In genomic region chr1:127765468-127765867, GRCm38 (mm10) we compare ENCODE assay signal across 12 mouse cellular contexts. TPM values are rescaled to one million over a fixed set of nuclear protein-coding genes. Genes with fewer than 3 reads are reported as not detected.
A peak's percentile ranks its signal among the peaks of the same experiment; 100 is the strongest.
DNase-seq lines count a peak whose midpoint lies in the region; ATAC-seq and TF ChIP-seq lines count a peak whose summit lies in the region.
"Had no signal": no experiment of that assay in that cellular context is flagged by ENCODE, and none has a peak within 500 bp of the region (broad histone marks: within the 10 kb centered on the region; RNA-seq: fewer than 3 reads in every experiment).

No protein-coding gene starts in this region.

- H3K9me3 ChIP-seq in hindbrain, embryonic 11.5 days (ENCODE audit: control insufficient read depth, low read length): no peaks in the 10 kb centered on the region
- no peaks in the 10 kb centered on the region for H3K9me3 ChIP-seq in hindbrain, embryonic 10.5 days
- H3K9me3 ChIP-seq in MEL (replicated peaks; ENCODE audit: insufficient read depth, low read length): no peaks in the 10 kb centered on the region
- H3K9me3 ChIP-seq in heart, embryonic 12.5 days (replicated peaks): no peaks in the 10 kb centered on the region
- H3K9me3 ChIP-seq: embryonic facial prominence, embryonic 15.5 days; liver, embryonic 13.5 days had no signal

- no peaks in the 10 kb centered on the region for H3K79me2 ChIP-seq in MEL (ENCODE audit: control insufficient read depth, insufficient read depth, low read length, poor library complexity)

- no peak for TF ChIP-seq EP300 in MEL (IDR thresholded peaks at IDR 0.05; ENCODE audit: low read depth in 1 of 2, low read length in 2 of 2)

- no peak overlapping the region for H3K4me2 ChIP-seq in hindbrain, embryonic 11.5 days (replicated peaks; ENCODE audit: low read depth, low read length)
- H3K4me2 ChIP-seq in heart, embryonic 12.5 days: no peak overlapping the region
- H3K4me2 ChIP-seq: embryonic facial prominence, embryonic 15.5 days; heart, embryonic 11.5 days; liver, embryonic 13.5 days had no signal

- peak; percentile 76 for TF ChIP-seq RAD21 in MEL (IDR thresholded peaks at IDR 0.05; ENCODE audit: low read depth, low read length)

- H3K4me1 ChIP-seq in hindbrain, embryonic 11.5 days (replicated peaks; ENCODE audit: control insufficient read depth, insufficient read depth, low read length): no peaks in the 10 kb centered on the region
- H3K4me1 ChIP-seq in hindbrain, embryonic 10.5 days (replicated peaks): no peaks in the 10 kb centered on the region
- H3K4me1 ChIP-seq in MEL (ENCODE audit: control insufficient read depth in 1 of 2, insufficient read depth in 2 of 2, low read length in 2 of 2): no peaks in the 10 kb centered on the region; a peak in 1 of 4 replicates
- H3K4me1 ChIP-seq in heart, embryonic 12.5 days (replicated peaks): no peaks in the 10 kb centered on the region
- H3K4me1 ChIP-seq: embryonic facial prominence, embryonic 15.5 days had no signal

- H3K36me3 ChIP-seq in hindbrain, embryonic 11.5 days (ENCODE audit: control insufficient read depth, insufficient read depth, low read length): no peaks in the 10 kb centered on the region
- H3K36me3 ChIP-seq in hindbrain, embryonic 10.5 days: no peaks in the 10 kb centered on the region
- H3K36me3 ChIP-seq in MEL (ENCODE audit: control insufficient read depth in 1 of 2, insufficient read depth in 2 of 2, low read length in 2 of 2): peaks cover 0 to 2% of the 10 kb centered on the region in 2 experiments; a peak in 2 of 4 replicates
- H3K36me3 ChIP-seq in heart, embryonic 12.5 days: no peaks in the 10 kb centered on the region
- H3K36me3 ChIP-seq: embryonic facial prominence, embryonic 15.5 days; liver, embryonic 13.5 days had no signal

- no peak overlapping the region for H3K4me3 ChIP-seq in hindbrain, embryonic 11.5 days (ENCODE audit: low read depth, low read length)
- H3K4me3 ChIP-seq in hindbrain, embryonic 10.5 days: no peak overlapping the region
- no peak overlapping the region for H3K4me3 ChIP-seq in MEL (ENCODE audit: control insufficient read depth in 1 of 2, insufficient read depth in 1 of 2, low read depth in 2 of 2, low read length in 2 of 2)
- no peak overlapping the region for H3K4me3 ChIP-seq in heart, embryonic 12.5 days
- H3K4me3 ChIP-seq: embryonic facial prominence, embryonic 15.5 days; liver, embryonic 13.5 days had no signal

- H3K27me3 ChIP-seq in hindbrain, embryonic 11.5 days (ENCODE audit: control insufficient read depth, insufficient read depth, low read length): no peaks in the 10 kb centered on the region
- H3K27me3 ChIP-seq in hindbrain, embryonic 10.5 days (ENCODE audit: insufficient read depth, poor library complexity, severe bottlenecking): no peaks in the 10 kb centered on the region
- H3K27me3 ChIP-seq in MEL (ENCODE audit: control insufficient read depth in 1 of 2, insufficient read depth in 2 of 2, low read length in 2 of 2): no peaks in the 10 kb centered on the region
- no peaks in the 10 kb centered on the region for H3K27me3 ChIP-seq in heart, embryonic 12.5 days (replicated peaks)
- H3K27me3 ChIP-seq: embryonic facial prominence, embryonic 15.5 days; liver, embryonic 13.5 days had no signal

- no peak overlapping the region for H3K9ac ChIP-seq in hindbrain, embryonic 11.5 days (ENCODE audit: low read depth, low read length)
- no peak overlapping the region for H3K9ac ChIP-seq in MEL (ENCODE audit: control insufficient read depth, low read depth, low read length, poor library complexity, severe bottlenecking)
- no peak overlapping the region for H3K9ac ChIP-seq in heart, embryonic 12.5 days
- H3K9ac ChIP-seq: embryonic facial prominence, embryonic 15.5 days; liver, embryonic 13.5 days had no signal

- TF ChIP-seq POLR2A in MEL (IDR thresholded peaks at IDR 0.05; ENCODE audit: control insufficient read depth in 1 of 2, insufficient read depth in 1 of 2, low read depth in 1 of 2, low read length in 2 of 2, poor library complexity in 1 of 2): no peak

- no peak for ATAC-seq in hindbrain, embryonic 11.5 days (ENCODE audit: low FRiP score)
- peak; percentile 42 to 56; a peak in 2 of 4 replicates for ATAC-seq in hematopoietic stem cell, adult 5-6 weeks (replicated peaks in 1 of 2; ENCODE audit: insufficient read depth in 1 of 2, low FRiP score in 2 of 2, low TSS enrichment in 1 of 2, low read depth in 1 of 2, poor library complexity in 2 of 2, severe bottlenecking in 2 of 2)
- no peak for ATAC-seq in heart, embryonic 12.5 days (ENCODE audit: insufficient number of reproducible peaks, low FRiP score)

- TF ChIP-seq CTCF in MEL (IDR thresholded peaks at IDR 0.05 in 2 of 3, conservative IDR thresholded peaks at IDR 0.05 in 1 of 3; ENCODE audit: control insufficient read depth in 1 of 3, insufficient read depth in 1 of 3, low read depth in 2 of 3, low read length in 3 of 3, poor library complexity in 1 of 3, severe bottlenecking in 1 of 3): peak in 2 of 3 experiments; percentile 21 to 77; a peak in 3 of 6 replicates

- no peak overlapping the region for H3K27ac ChIP-seq in hindbrain, embryonic 11.5 days (ENCODE audit: low read depth, low read length)
- no peak overlapping the region for H3K27ac ChIP-seq in hindbrain, embryonic 10.5 days
- no peak overlapping the region for H3K27ac ChIP-seq in MEL (ENCODE audit: control insufficient read depth, low read depth, low read length)
- H3K27ac ChIP-seq in heart, embryonic 12.5 days (ENCODE audit: poor library complexity, severe bottlenecking): no peak overlapping the region
- H3K27ac ChIP-seq: embryonic facial prominence, embryonic 15.5 days; liver, embryonic 13.5 days had no signal

- 59% methylated on average over 2 of the region's 2 CpGs for WGBS in hindbrain, embryonic 11.5 days
- 60% methylated on average over 2 of the region's 2 CpGs for WGBS in hindbrain, embryonic 10.5 days
- WGBS in heart, embryonic 12.5 days: 47% methylated on average over 2 of the region's 2 CpGs

- peak; percentile 24 for DNase-seq in hindbrain, embryonic 11.5 days (ENCODE audit: low spot score)
- DNase-seq in hindbrain, embryonic 10.5 days (ENCODE audit: low spot score): no peak
- peak; percentile 63 for DNase-seq in 3T3-L1 (ENCODE audit: low read depth, low spot score)
- DNase-seq in MEL (ENCODE audit: low read depth, low spot score): peak; percentile 53
- no peak for DNase-seq in ovary, postnatal 10 days (ENCODE audit: low spot score)
- DNase-seq in gastrocnemius, adult 18-20 months (ENCODE audit: low spot score): no peak
- DNase-seq: liver, embryonic 13.5 days had no signal

TF ChIP-seq in MEL, 35 proteins besides CTCF, POLR2A, EP300 and RAD21:
- peak; percentile 82 for TF ChIP-seq SMC3 (IDR thresholded peaks at IDR 0.05; ENCODE audit: low read depth, low read length)
- peak; percentile 62 for TF ChIP-seq ZC3H11A (IDR thresholded peaks at IDR 0.05; ENCODE audit: low read depth, low read length)
- TF ChIP-seq CHD2 (IDR thresholded peaks at IDR 0.05; ENCODE audit: low read length): no peak

RNA-seq across cellular contexts. Expression of gene Ccnt2, which starts 8.5 kb away (rescaled TPM):
- polyA plus RNA-seq in hindbrain, embryonic 11.5 days (2014; fragmentation: Nextera tagmentation; extraction: Ambion mirVana): 94.1 and 123 TPM in 2 replicates
- 82.9 and 98.9 TPM in 2 replicates for polyA plus RNA-seq in hindbrain, embryonic 10.5 days (2016; fragmentation: Nextera tagmentation; extraction: Ambion mirVana)
- 19.9 and 20.6 TPM in 2 replicates for total RNA-seq in MEL (2012; rRNA removed)
- polyA plus RNA-seq in MEL (2012; ENCODE audit: insufficient read depth in 1 of 2, insufficient read length in 2 of 2, low read depth in 1 of 2, low replicate concordance in 2 of 2, missing spikeins in 1 of 2): 10 to 100 TPM; 26.7 to 31.5 TPM
- 53.3 and 56.6 TPM in 2 replicates for total RNA-seq in hematopoietic stem cell, adult 5-6 weeks (2017)
- polyA plus RNA-seq in heart, embryonic 12.5 days (2016; fragmentation: Nextera tagmentation; extraction: Ambion mirVana): 65.4 and 70.9 TPM in 2 replicates
- total RNA-seq in gastrocnemius, adult 18-20 months (2021): 10 to 100 TPM; 16.4 to 16.7 TPM

RNA-seq across cellular contexts. Expression of gene Acmsd, which starts 36.3 kb away (rescaled TPM):
- 0.17 and 0.37 TPM in 2 replicates for polyA plus RNA-seq in hindbrain, embryonic 11.5 days (2014; fragmentation: Nextera tagmentation; extraction: Ambion mirVana)
- 0.27 and 0.35 TPM in 2 replicates for polyA plus RNA-seq in hindbrain, embryonic 10.5 days (2016; fragmentation: Nextera tagmentation; extraction: Ambion mirVana)
- 3.9 and 4.4 TPM in 2 replicates for total RNA-seq in MEL (2012; rRNA removed)
- 1 to 10 TPM in 1 of 2 experiments, not detected in 1; 4.3 TPM for polyA plus RNA-seq in MEL (2012; ENCODE audit: insufficient read depth in 1 of 2, insufficient read length in 2 of 2, low read depth in 1 of 2, low replicate concordance in 2 of 2, missing spikeins in 1 of 2)
- total RNA-seq in hematopoietic stem cell, adult 5-6 weeks (2017): 3.8 TPM in 1 of 2 replicates, not detected in the other
- polyA plus RNA-seq in heart, embryonic 12.5 days (2016; fragmentation: Nextera tagmentation; extraction: Ambion mirVana): 0.18 and 0.42 TPM in 2 replicates
- total RNA-seq in gastrocnemius, adult 18-20 months (2021): not detected
- polyA plus RNA-seq: large intestine, adult 2 months had no signal

Comparison
In these comparisons a context has a peak if more than half of its experiments do, and no peak if none do; other contexts are left out.
1. DNase-seq: peak in hindbrain, embryonic 11.5 days (single experiment), 3T3-L1 (single experiment) and MEL (single experiment); none in hindbrain, embryonic 10.5 days (single experiment), ovary, postnatal 10 days (single experiment) and gastrocnemius, adult 18-20 months (single experiment).
2. ATAC-seq: peak in hematopoietic stem cell, adult 5-6 weeks (2 of 2); none in hindbrain, embryonic 11.5 days (single experiment) and heart, embryonic 12.5 days (single experiment).